In genomic region chr8:33139850-33140249, GRCm38 (mm10) we compare ENCODE assay signal across 27 mouse cellular contexts.
DNase-seq lines count a peak whose midpoint lies in the region; ATAC-seq and TF ChIP-seq lines count a peak whose summit lies in the region.
"Had no signal": no experiment of that assay in that cellular context is flagged by ENCODE, and none has a peak within 500 bp of the region (broad histone marks: within the 10 kb centered on the region; RNA-seq: fewer than 3 reads in every experiment).

No protein-coding gene starts in this region.

- peaks cover 11% of the 10 kb centered on the region; the same call in 1 of the 2 replicates for H3K4me1 ChIP-seq in kidney, embryonic 15.5 days
- no peaks in the 10 kb centered on the region for H3K4me1 ChIP-seq in kidney, postnatal 0 days (replicated peaks; ENCODE audit: insufficient read depth, low read length)
- no peaks in the 10 kb centered on the region for H3K4me1 ChIP-seq in kidney, adult 2 months (ENCODE audit: control insufficient read depth, insufficient read depth, low read length)
- H3K4me1 ChIP-seq in neural tube, embryonic 13.5 days (replicated peaks) = peaks cover 15% of the 10 kb centered on the region
- H3K4me1 ChIP-seq: embryonic facial prominence, embryonic 12.5 days had no signal

- H3K36me3 ChIP-seq in kidney, embryonic 15.5 days = no peaks in the 10 kb centered on the region
- no peaks in the 10 kb centered on the region for H3K36me3 ChIP-seq in kidney, postnatal 0 days (ENCODE audit: insufficient read depth, low read length)
- no peaks in the 10 kb centered on the region for H3K36me3 ChIP-seq in kidney, adult 2 months (ENCODE audit: control insufficient read depth, insufficient read depth, low read length)
- H3K36me3 ChIP-seq in neural tube, embryonic 13.5 days = no peaks in the 10 kb centered on the region
- H3K36me3 ChIP-seq: embryonic facial prominence, embryonic 10.5 days; embryonic facial prominence, embryonic 12.5 days; forebrain, embryonic 15.5 days; G1E had no signal

- H3K4me3 ChIP-seq in kidney, embryonic 15.5 days (replicated peaks) = no peak overlapping the region
- no peak overlapping the region for H3K4me3 ChIP-seq in kidney, postnatal 0 days (replicated peaks; ENCODE audit: low read depth, low read length)
- no peak overlapping the region for H3K4me3 ChIP-seq in kidney, adult 2 months (ENCODE audit: insufficient read depth, low read depth, low read length)
- no peak overlapping the region for H3K4me3 ChIP-seq in neural tube, embryonic 13.5 days
- H3K4me3 ChIP-seq: embryonic facial prominence, embryonic 10.5 days; embryonic facial prominence, embryonic 12.5 days; forebrain, embryonic 13.5 days; forebrain, embryonic 15.5 days had no signal

- no peaks in the 10 kb centered on the region for H3K9me3 ChIP-seq in kidney, embryonic 15.5 days (replicated peaks)
- H3K9me3 ChIP-seq in kidney, postnatal 0 days (replicated peaks; ENCODE audit: low read length) = no peaks in the 10 kb centered on the region
- no peaks in the 10 kb centered on the region for H3K9me3 ChIP-seq in neural tube, embryonic 13.5 days
- H3K9me3 ChIP-seq: embryonic facial prominence, embryonic 10.5 days; embryonic facial prominence, embryonic 12.5 days; forebrain, embryonic 13.5 days; forebrain, embryonic 15.5 days; G1E had no signal

- TF ChIP-seq POLR2A in kidney, adult 2 months (IDR thresholded peaks at IDR 0.05; ENCODE audit: low read depth, low read length) = no peak

- peak; percentile 23 for DNase-seq in embryo, embryonic 10.5 days (ENCODE audit: low spot score)
- DNase-seq in embryo, embryonic 9.5 days (ENCODE audit: extremely low spot score) = no peak
- no peak for DNase-seq in kidney, adult 8-10 months
- DNase-seq in kidney, postnatal 0 days (ENCODE audit: low spot score) = peak; percentile 61
- DNase-seq in kidney, adult 2 months = no peak
- DNase-seq in neural tube, embryonic 10.5 days (ENCODE audit: extremely low spot score, low spot score) = no peak
- DNase-seq: adrenal gland, adult 8-10 months; adrenal gland, postnatal 14 days; adrenal gland, postnatal 36 days; B cell, adult 2 months; cerebellum, adult 11-12 months; cerebellum, adult 2 months; cerebellum, adult 9-10 months; cerebellum, postnatal 10 days; cerebellum, postnatal 25 days; embryo, embryonic 11 days had no signal

- peak overlapping the region; percentile 70 for H3K27ac ChIP-seq in kidney, embryonic 15.5 days
- no peak overlapping the region for H3K27ac ChIP-seq in kidney, postnatal 0 days
- no peak overlapping the region for H3K27ac ChIP-seq in kidney, adult 2 months (ENCODE audit: insufficient read depth, low read depth, low read length)
- H3K27ac ChIP-seq in neural tube, embryonic 13.5 days (replicated peaks) = no peak overlapping the region
- H3K27ac ChIP-seq: embryonic facial prominence, embryonic 10.5 days; embryonic facial prominence, embryonic 12.5 days; forebrain, embryonic 13.5 days; forebrain, embryonic 15.5 days had no signal

- no peak overlapping the region for H3K9ac ChIP-seq in kidney, embryonic 15.5 days
- no peak overlapping the region for H3K9ac ChIP-seq in kidney, postnatal 0 days (ENCODE audit: low read depth, low read length)
- no peak overlapping the region for H3K9ac ChIP-seq in neural tube, embryonic 13.5 days
- H3K9ac ChIP-seq: embryonic facial prominence, embryonic 12.5 days; forebrain, embryonic 13.5 days; forebrain, embryonic 15.5 days had no signal

- WGBS in kidney, embryonic 15.5 days = 44% methylated on average over 2 of the region's 2 CpGs
- 31% methylated on average over 2 of the region's 2 CpGs for WGBS in kidney, postnatal 0 days
- WGBS in kidney, adult 2 months = 30% methylated on average over 2 of the region's 2 CpGs
- 9% methylated on average over 2 of the region's 2 CpGs for WGBS in neural tube, embryonic 13.5 days

- peak; percentile 79 for ATAC-seq in kidney, embryonic 15.5 days (replicated peaks; ENCODE audit: low FRiP score)
- ATAC-seq in kidney, postnatal 0 days (replicated peaks; ENCODE audit: low FRiP score, low read depth) = no peak
- 0 out of 2 replicates have a peak, but pooled peaks have one; percentile 8 for ATAC-seq in neural tube, embryonic 13.5 days (ENCODE audit: low read depth)
- ATAC-seq: activated CD4-positive, CD25-positive, alpha-beta regulatory T cell, adult 4 months; CD4-positive, CD25-positive, alpha-beta regulatory T cell, adult 4 months; forebrain, embryonic 13.5 days; forebrain, embryonic 15.5 days; Patski had no signal

- no peak for TF ChIP-seq CTCF in kidney, postnatal 0 days (IDR thresholded peaks at IDR 0.05; ENCODE audit: low read depth)
- TF ChIP-seq CTCF in kidney, adult 2 months (conservative IDR thresholded peaks at IDR 0.05; ENCODE audit: insufficient read depth, insufficient read length, low read depth, low read length) = no peak

- no peak overlapping the region for H3K4me2 ChIP-seq in kidney, embryonic 15.5 days
- no peak overlapping the region for H3K4me2 ChIP-seq in kidney, postnatal 0 days (ENCODE audit: low read length)
- H3K4me2 ChIP-seq in neural tube, embryonic 13.5 days = no peak overlapping the region
- H3K4me2 ChIP-seq: embryonic facial prominence, embryonic 12.5 days; forebrain, embryonic 13.5 days; forebrain, embryonic 15.5 days had no signal

- no peaks in the 10 kb centered on the region for H3K27me3 ChIP-seq in kidney, embryonic 15.5 days
- H3K27me3 ChIP-seq in kidney, postnatal 0 days (ENCODE audit: insufficient read depth, low read length) = no peaks in the 10 kb centered on the region
- no peaks in the 10 kb centered on the region for H3K27me3 ChIP-seq in kidney, adult 2 months (replicated peaks; ENCODE audit: control insufficient read depth, insufficient read depth, low read length)
- H3K27me3 ChIP-seq in neural tube, embryonic 13.5 days = no peaks in the 10 kb centered on the region; the same call in 1 of the 2 replicates
- H3K27me3 ChIP-seq: CH12.LX; embryonic facial prominence, embryonic 12.5 days; forebrain, embryonic 13.5 days; forebrain, embryonic 15.5 days; Patski had no signal

Comparison
In these comparisons a context has a peak if more than half of its experiments do, and no peak if none do; other contexts are left out.
1. DNase-seq: peak in embryo, embryonic 10.5 days (single experiment) and kidney, postnatal 0 days (single experiment); none in embryo, embryonic 9.5 days (single experiment), kidney, adult 8-10 months (0 of 2), kidney, adult 2 months (single experiment) and neural tube, embryonic 10.5 days (single experiment).